Mouse (Mus musculus): ENCODE results near the gene Xntrpc. TPM values are rescaled to one million over a fixed set of nuclear protein-coding genes. Genes with fewer than 3 reads are reported as not detected.

Xntrpc gene
- polyA plus RNA-seq, 1 experiment from 2014 or later = 0.25 TPM

- DNase-seq (ENCODE audit: low spot score) (no peak), ATAC-seq (ENCODE audit: low FRiP score, low TSS enrichment) (no peak)
- no peaks in the 10 kb centered on the region for H3K27me3 ChIP-seq (ENCODE audit: control insufficient read depth, insufficient read depth, low read length)
- H3K4me2 ChIP-seq (replicated peaks; ENCODE audit: low read depth) = no peak within 1 kb of the TSS
- H3K9me3 ChIP-seq (ENCODE audit: control insufficient read depth, low read length) = no peaks in the 10 kb centered on the region
- no peak within 1 kb of the TSS for H3K27ac ChIP-seq (replicated peaks)
- TF ChIP-seq CTCF (IDR thresholded peaks at IDR 0.05; ENCODE audit: low read depth) = no peak
- TF ChIP-seq EP300 (optimal IDR thresholded peaks at IDR 0.05) = no peak
- no peaks in the 10 kb centered on the region for H3K4me1 ChIP-seq (replicated peaks; ENCODE audit: control insufficient read depth, insufficient read depth)
- no peak within 1 kb of the TSS for H3K4me3 ChIP-seq (ENCODE audit: low read depth, low read length)
- 80% methylated on average over 5 of the region's 5 CpGs for WGBS
- H3K9ac ChIP-seq (ENCODE audit: low read length) = no peak within 1 kb of the TSS
- H3K36me3 ChIP-seq (ENCODE audit: control insufficient read depth, insufficient read depth, low read length) = peaks cover 20% of the 10 kb centered on the region
These were observed 17.3 kb downstream of the Xntrpc start, which contains the start of gene Trpc2 for GRCm38 (mm10) chr7:102082816-102083215. TSS of gene Trpc2 (plus strand) at chr7:102083116.

DNA sequence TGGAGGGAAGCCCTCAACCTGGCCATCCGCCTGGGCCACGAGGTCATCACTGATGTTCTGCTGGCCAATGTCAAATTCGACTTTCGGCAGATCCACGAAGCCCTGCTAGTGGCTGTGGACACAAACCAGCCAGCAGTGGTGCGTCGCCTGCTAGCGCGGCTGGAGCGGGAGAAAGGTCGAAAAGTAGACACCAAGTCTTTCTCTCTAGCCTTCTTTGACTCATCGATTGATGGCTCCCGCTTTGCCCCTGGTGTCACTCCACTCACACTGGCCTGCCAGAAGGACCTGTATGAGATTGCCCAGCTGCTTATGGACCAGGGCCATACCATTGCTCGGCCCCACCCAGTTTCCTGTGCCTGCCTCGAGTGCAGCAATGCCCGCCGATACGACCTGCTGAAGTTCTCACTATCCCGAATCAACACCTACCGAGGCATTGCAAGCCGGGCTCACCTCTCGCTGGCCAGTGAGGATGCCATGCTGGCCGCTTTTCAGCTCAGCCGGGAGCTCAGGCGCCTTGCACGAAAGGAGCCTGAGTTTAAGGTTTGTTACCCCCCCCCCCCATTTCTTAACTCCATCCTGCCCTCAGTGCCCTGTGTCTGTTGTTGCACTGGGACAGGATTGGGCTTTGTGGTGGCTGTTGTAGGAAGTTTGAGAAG, 18.7 kb downstream of the Xntrpc start:
- no peak for DNase-seq (ENCODE audit: low spot score)

GRCm38 (mm10) chr7:102087336-102087735, 21.8 kb downstream of the Xntrpc start:
- no peak for ATAC-seq (ENCODE audit: low FRiP score, low TSS enrichment)
- Histone ChIP-seq H3K4me3 (ENCODE audit: low read depth, low read length) (no peak overlapping the region), H3K27me3 (ENCODE audit: control insufficient read depth, insufficient read depth, low read length) (no peaks in the 10 kb centered on the region), H3K36me3 (ENCODE audit: control insufficient read depth, insufficient read depth, low read length) (peaks cover 3% of the 10 kb centered on the region), H3K27ac (replicated peaks) (no peak overlapping the region), H3K9me3 (ENCODE audit: control insufficient read depth, low read length) (no peaks in the 10 kb centered on the region), H3K9ac (ENCODE audit: low read length) (no peak overlapping the region), H3K4me1 (replicated peaks; ENCODE audit: control insufficient read depth, insufficient read depth) (no peaks in the 10 kb centered on the region), H3K4me2 (replicated peaks; ENCODE audit: low read depth) (no peak overlapping the region)
- 87% methylated on average over 4 of the region's 4 CpGs for WGBS
- no peak for TF ChIP-seq EP300 (optimal IDR thresholded peaks at IDR 0.05)
- no peak for TF ChIP-seq CTCF (IDR thresholded peaks at IDR 0.05; ENCODE audit: low read depth)
- no peak for DNase-seq (ENCODE audit: low spot score)

More for the DNA sequence above, 18.7 kb downstream of the Xntrpc start:
- Histone ChIP-seq H3K9ac (ENCODE audit: low read length) (no peak overlapping the region), H3K9me3 (ENCODE audit: control insufficient read depth, low read length) (no peaks in the 10 kb centered on the region), H3K4me2 (replicated peaks; ENCODE audit: low read depth) (no peak overlapping the region), H3K27me3 (ENCODE audit: control insufficient read depth, insufficient read depth, low read length) (no peaks in the 10 kb centered on the region), H3K27ac (replicated peaks) (no peak overlapping the region), H3K4me1 (replicated peaks; ENCODE audit: control insufficient read depth, insufficient read depth) (no peaks in the 10 kb centered on the region), H3K36me3 (ENCODE audit: control insufficient read depth, insufficient read depth, low read length) (peaks cover 15% of the 10 kb centered on the region), H3K4me3 (ENCODE audit: low read depth, low read length) (no peak overlapping the region)
- no peak for TF ChIP-seq EP300 (optimal IDR thresholded peaks at IDR 0.05)
- no peak for ATAC-seq (ENCODE audit: low FRiP score, low TSS enrichment)
- WGBS = 82% methylated on average over 26 of the region's 26 CpGs

DNA sequence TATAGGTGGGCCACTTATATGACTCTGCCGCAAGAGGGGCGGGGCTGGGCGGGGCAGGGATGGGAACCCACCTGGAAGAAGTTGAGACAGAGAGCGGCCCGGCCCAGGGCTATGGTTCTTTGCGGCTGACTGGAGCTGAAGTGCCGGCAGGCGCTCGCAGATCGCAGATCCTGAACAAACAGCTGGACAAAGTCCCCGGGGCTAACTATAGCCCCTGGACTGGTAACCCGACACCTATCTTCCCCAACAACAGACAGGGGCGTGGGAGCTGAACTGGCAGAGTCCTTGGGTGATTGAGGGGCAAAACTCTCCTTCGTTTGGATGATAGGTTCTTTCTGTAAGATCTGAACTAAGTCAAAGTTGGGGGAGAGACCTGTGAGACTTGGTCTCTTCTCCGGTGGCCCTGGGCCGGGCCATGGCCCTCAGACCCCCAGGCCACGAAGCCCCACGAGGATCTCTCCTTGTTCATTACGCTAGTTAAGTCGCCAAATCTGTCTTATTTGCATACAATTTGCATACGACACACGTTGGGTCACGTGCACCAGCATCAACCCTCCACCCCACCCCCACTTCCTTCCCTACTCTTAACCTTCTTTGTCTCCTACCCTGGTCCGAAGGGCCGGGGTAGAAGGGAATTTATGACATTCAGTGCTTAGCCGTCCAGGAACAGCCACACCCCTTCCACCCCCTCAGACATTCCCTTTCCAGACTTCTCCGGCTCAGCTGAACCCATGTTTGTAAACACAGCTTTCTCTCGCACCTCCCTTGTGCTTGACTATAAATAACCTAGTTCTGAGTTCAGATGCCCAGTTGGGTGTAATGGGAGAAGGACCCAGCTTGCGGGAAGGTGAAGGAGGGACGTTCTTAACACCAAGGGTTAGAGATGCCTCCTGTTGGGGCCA, 34.5 kb downstream of the Xntrpc start:
- DNase-seq (ENCODE audit: low spot score) (peak; percentile 36), ATAC-seq (ENCODE audit: low FRiP score, low TSS enrichment) (peak; percentile 54)
- WGBS = 7% methylated on average over 30 of the region's 30 CpGs
- Histone ChIP-seq H3K27me3 (ENCODE audit: control insufficient read depth, insufficient read depth, low read length) (no peaks in the 10 kb centered on the region), H3K4me2 (replicated peaks; ENCODE audit: low read depth) (peak overlapping the region; percentile 59), H3K36me3 (ENCODE audit: control insufficient read depth, insufficient read depth, low read length) (no peaks in the 10 kb centered on the region), H3K27ac (replicated peaks) (no peak overlapping the region), H3K4me3 (ENCODE audit: low read depth, low read length) (peak overlapping the region; percentile 35), H3K4me1 (replicated peaks; ENCODE audit: control insufficient read depth, insufficient read depth) (no peaks in the 10 kb centered on the region), H3K9me3 (ENCODE audit: control insufficient read depth, low read length) (no peaks in the 10 kb centered on the region), H3K9ac (ENCODE audit: low read length) (peak overlapping the region; percentile 50)
- TF ChIP-seq CTCF (IDR thresholded peaks at IDR 0.05; ENCODE audit: low read depth) = no peak
- TF ChIP-seq EP300 (optimal IDR thresholded peaks at IDR 0.05) = no peak

- no peak for ATAC-seq (ENCODE audit: low FRiP score, low TSS enrichment)
- Histone ChIP-seq H3K4me1 (replicated peaks; ENCODE audit: control insufficient read depth, insufficient read depth) (no peaks in the 10 kb centered on the region), H3K4me2 (replicated peaks; ENCODE audit: low read depth) (no peak overlapping the region), H3K27me3 (ENCODE audit: control insufficient read depth, insufficient read depth, low read length) (no peaks in the 10 kb centered on the region), H3K36me3 (ENCODE audit: control insufficient read depth, insufficient read depth, low read length) (no peaks in the 10 kb centered on the region), H3K9me3 (ENCODE audit: control insufficient read depth, low read length) (no peaks in the 10 kb centered on the region), H3K4me3 (ENCODE audit: low read depth, low read length) (no peak overlapping the region), H3K27ac (replicated peaks) (no peak overlapping the region), H3K9ac (ENCODE audit: low read length) (no peak overlapping the region)
- WGBS = 70% methylated on average over 5 of the region's 5 CpGs
- DNase-seq (ENCODE audit: low spot score) = no peak
- TF ChIP-seq CTCF (IDR thresholded peaks at IDR 0.05; ENCODE audit: low read depth) (no peak), EP300 (optimal IDR thresholded peaks at IDR 0.05) (no peak)
These were observed 35.4 kb downstream of the Xntrpc start for GRCm38 (mm10) chr7:102100868-102101267.

GRCm38 (mm10) chr7:102101487-102101886, 36.0 kb downstream of the Xntrpc start, which contains the start of gene Art1:
TSS of gene Art1 (plus strand) at chr7:102101743.
- no peaks in the 10 kb centered on the region for H3K4me1 ChIP-seq (replicated peaks; ENCODE audit: control insufficient read depth, insufficient read depth)

More at GRCm38 (mm10) chr7:102101487-102101886, 36.0 kb downstream of the Xntrpc start, which contains the start of gene Art1:
- Histone ChIP-seq H3K4me2 (replicated peaks; ENCODE audit: low read depth) (no peak within 1 kb of the TSS), H3K4me3 (ENCODE audit: low read depth, low read length) (no peak within 1 kb of the TSS), H3K27me3 (ENCODE audit: control insufficient read depth, insufficient read depth, low read length) (no peaks in the 10 kb centered on the region), H3K36me3 (ENCODE audit: control insufficient read depth, insufficient read depth, low read length) (no peaks in the 10 kb centered on the region), H3K27ac (replicated peaks) (no peak within 1 kb of the TSS), H3K9ac (ENCODE audit: low read length) (no peak within 1 kb of the TSS), H3K9me3 (ENCODE audit: control insufficient read depth, low read length) (no peaks in the 10 kb centered on the region)
- WGBS = 75% methylated on average over 5 of the region's 5 CpGs
- ATAC-seq (ENCODE audit: low FRiP score, low TSS enrichment) (no peak), DNase-seq (ENCODE audit: low spot score) (no peak)
- TF ChIP-seq EP300 (optimal IDR thresholded peaks at IDR 0.05) (no peak), CTCF (IDR thresholded peaks at IDR 0.05; ENCODE audit: low read depth) (no peak)
